Mouse (Mus musculus) embryo, embryonic 11 days (tissue): Measurements from ENCODE around the gene Myo1g.

Experiments used
- DNase-seq: peaks from one replicate; pipeline ENCODE4 v3.0.0-alpha.2; 2015

The Myo1g gene

DNA sequence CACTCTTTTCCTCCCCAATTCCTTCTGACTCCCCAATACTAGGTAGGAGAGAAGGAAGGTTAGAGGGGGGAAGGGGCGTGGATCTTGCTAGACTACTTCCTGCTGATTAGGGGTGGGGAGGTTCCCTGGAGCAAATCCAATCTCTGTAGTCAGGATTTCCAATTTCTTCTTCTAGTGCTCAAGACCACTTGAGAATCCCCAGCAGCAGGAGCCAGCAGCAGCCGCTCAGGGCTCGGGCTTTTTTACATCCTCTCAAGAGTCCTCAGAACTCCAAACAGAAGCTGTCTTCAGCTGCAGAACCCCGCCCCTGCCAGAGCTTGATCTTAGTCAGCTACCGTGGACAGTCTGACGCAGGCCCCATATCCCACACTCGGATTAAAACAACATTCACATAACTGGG is 33.3 kb downstream of the Myo1g start:
- DNase-seq: no peak

DNA sequence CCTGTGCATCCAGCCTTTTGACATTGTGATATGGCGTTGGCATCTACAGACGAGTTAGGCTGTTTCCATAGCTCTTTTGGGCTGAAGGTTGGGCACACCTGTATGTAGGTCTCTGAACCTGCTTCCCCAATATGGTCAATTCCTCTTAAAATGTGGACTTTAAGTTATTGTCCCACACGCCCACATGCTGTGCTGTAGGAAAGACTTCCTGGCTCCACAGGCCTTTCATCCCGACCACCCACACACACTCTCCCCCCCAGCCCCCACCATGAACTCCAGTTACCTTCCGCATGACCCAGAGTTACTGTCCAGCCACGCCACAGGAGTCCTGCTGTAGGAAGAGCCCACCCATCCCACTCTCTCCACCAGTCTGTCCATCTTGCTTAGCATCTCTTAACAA is 33.8 kb downstream of the Myo1g start:
- no peak for DNase-seq

DNA sequence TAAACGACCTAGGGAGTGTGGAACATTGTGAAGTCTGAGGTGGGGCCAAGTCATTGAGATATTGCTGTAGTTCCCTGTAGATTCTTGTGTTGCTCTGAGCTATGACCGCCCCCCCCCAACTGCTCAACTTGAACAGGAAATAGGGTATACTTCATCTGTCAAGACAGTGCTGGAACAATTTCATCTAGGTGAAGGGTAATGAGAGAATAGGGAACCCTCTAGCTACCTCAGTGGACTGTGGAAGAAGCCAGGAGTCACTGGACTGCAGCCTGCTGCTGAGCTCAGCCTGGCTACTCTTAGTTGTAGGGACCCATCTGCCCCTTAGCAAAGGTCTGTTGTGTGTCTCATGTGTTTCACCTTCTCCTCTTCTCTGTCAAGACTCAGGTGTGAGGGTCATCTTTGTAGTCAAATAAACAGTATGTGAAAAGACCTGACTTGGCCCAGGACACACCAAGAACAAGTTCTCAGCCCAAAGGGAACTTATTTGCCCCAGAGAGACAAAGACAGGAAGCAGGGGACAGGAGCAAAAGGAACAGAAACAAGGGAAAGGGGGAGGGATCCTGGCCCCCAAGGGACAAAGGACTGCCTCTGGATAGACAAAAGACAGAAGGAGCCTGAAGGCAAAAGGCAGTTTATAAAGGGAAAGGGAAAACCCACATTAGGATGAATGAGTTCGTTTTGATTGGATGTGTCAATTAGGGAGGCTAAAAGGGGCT is 36.4 kb downstream of the Myo1g start:
- no peak for DNase-seq

DNA sequence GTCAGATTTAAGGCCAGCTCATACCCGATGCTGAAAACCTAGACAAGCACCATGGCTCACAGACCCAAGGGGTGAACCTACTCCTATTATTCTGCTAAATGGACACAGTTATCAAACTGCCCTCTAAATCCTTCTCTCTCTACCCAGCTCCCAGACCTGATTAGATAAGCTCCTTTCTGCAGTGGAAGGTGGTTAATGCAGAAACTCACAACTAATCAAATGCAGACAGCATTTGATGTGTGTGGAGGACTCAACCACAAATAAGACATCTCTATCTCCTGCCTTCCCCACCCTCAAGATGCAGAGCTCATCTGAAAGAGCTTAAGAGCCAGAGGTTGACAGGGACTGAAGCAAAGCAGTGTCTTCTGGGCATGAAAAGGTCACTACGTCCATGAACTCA is 37.7 kb downstream of the Myo1g start:
- no peak for DNase-seq

DNA sequence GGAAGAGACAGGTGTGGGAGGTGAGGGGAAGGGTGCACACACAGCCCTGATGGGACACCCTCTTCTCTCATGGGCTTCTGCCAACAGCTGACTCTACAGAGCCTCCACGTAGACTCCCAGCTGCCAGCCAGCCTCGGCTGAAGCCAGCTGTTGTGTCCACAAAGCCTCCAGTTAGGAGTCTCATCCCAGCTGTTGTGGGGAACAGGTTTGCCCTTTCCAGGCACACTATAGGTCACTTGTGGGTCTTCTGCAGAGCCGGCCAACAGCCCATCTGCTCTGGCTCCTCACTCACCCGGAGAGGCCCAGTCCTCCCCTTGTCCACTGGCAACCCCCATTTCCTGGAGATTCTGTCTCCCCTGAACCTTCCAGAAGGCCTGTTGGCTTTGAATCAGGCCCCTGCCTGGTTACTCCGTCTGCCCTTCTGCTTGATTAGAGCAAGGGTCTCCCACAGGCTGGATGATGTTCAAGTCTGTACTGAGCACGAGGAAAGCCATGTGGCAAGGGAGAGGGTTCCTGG is 39.0 kb downstream of the Myo1g start:
- no peak for DNase-seq

DNA sequence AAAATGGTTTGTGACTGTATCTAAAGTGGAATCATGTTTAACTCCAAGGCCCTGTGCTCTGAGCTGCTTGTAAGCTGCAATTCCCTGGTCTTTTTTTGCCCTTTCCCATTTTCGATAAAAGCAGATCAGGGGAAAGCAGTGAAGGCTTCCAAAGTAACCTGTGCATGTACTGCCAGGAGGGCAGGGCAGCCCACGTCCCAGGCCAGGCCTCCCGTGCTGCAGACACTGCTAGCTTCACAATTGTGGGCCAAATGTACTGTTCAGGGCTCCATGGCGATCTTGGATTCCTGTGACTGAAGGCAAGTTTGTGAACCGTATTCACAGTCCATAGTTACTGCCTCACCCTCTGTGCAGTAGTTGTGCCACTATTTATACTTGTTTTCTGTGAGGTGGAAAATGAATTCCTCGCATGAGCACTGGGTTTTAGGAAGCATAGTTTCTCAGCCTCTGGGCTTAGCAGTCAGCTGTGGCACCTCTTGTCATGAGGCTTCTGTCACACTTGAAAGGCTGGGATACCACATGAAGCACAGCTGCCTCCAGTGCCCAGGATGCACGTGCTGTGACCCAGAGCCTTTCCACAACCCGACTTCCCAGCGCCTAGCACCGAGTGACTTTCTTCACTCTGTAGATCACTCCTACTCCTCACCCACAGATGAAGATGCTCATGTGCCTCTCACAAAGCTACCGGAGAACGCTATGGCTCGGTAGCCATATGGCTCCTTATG is 39.9 kb downstream of the Myo1g start:
- DNase-seq: no peak

DNA sequence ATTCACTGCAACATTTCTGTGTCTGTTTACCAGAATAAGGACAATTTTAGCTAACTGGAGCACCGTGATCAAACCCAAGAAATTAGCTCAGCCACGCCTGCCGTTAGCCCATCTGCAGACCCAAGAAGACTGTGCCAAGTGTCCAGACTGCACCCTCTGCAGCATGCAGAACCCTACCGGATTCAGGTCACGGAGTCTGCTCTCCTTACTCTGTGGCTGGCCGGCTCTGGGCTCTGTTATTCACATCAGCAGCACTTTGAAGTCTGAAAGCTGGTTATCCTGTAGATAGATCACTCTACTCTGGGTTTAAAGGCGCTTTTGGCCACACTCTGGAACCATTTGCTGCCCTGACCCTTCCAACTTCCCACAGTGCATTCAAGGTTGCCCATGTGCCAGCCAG is 40.6 kb downstream of the Myo1g start:
- DNase-seq: no peak

DNA sequence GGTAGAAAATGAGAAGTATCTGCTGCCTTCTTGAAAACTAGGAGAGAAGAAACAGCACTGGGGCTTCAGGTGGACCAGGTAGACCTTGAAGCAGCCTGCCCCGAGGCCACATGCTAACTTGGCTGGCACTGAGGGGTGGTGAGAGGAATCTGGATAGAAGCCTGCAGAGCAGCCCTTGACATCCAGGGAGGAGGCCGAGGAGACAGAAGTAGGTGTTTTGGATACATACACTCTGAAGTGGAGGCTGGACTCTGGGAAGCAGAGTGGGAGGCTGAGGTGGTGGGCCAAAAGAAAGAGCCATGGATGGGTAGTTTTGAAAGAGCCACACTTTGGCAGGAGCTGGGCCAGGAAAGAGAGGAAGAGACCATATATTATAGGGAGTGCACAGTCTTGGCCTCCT is 41.5 kb downstream of the Myo1g start:
- DNase-seq: no peak

DNA sequence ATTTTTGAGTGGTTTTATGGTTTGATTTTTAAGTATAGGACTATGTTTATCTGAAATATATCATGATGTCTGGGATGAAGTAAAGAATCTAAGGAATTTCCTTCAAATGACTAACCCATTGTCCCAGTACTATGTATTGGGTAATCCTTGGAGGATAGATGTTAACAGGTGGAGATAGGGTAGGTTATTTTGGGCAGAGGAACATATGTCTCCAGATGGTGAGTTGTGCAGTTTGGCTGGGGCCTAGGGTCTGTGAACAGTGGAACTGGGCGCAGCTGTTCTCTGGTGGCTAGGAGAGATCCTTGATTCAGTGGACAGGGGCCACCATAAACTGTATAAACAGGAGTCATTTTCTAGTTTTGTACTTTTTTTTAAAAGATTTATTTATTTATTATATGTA is 43.4 kb downstream of the Myo1g start:
- DNase-seq: no peak

DNA sequence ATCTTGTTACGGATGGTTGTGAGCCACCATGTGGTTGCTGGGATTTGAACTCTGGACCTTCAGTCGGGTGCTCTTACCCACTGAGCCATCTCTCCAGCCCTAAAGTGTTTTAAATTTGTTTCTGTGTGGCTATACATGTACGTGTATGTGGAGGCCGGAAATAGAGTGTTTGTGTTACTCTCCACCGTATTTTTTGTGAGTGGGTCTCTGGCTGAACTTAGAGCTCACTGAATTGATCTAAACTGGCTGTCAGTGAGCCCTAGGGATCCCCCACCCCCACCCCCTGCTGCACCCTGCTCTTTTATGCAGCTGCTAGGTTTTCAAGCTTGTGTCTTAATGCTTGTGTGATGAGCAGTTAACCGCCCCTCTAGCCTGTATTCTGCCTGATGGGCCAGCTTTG is 43.9 kb downstream of the Myo1g start:
- DNase-seq: no peak

DNA sequence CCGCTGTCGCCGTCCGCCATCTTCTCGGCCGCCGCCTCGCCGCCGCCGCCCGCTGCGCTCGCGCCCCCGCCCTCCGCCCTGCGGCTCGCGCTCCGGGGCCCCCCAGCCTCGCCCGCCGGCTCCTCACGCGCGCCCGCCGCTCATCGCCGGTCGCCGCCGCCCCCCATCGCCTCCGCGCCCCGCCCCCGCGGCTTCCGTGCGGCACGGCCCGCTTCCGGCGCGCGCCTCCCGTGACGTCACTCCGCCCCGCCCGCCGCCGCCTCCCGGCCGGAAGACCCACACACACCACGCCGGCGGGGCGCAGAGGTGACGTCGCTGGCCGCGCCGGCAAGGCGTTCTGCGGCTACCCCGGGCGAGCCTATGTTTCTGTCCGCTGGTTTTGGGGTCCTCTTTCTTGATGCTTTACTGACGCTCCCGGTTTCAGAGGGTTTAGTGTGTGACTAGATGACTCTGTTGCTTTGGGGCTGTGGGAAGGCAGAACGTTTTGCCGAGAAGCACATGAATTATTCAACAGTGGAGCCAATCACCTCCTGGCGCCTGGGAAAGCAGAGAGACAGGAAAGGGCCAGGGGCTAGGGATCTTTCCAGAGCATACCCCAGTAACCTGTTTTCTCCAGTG is 44.8 kb downstream of the Myo1g start, which contains the start of gene Purb:
Gene Purb, minus strand, starts transcription at position 51 of the 618 bp plus-strand sequence.
- DNase-seq: peak; percentile 95

DNA sequence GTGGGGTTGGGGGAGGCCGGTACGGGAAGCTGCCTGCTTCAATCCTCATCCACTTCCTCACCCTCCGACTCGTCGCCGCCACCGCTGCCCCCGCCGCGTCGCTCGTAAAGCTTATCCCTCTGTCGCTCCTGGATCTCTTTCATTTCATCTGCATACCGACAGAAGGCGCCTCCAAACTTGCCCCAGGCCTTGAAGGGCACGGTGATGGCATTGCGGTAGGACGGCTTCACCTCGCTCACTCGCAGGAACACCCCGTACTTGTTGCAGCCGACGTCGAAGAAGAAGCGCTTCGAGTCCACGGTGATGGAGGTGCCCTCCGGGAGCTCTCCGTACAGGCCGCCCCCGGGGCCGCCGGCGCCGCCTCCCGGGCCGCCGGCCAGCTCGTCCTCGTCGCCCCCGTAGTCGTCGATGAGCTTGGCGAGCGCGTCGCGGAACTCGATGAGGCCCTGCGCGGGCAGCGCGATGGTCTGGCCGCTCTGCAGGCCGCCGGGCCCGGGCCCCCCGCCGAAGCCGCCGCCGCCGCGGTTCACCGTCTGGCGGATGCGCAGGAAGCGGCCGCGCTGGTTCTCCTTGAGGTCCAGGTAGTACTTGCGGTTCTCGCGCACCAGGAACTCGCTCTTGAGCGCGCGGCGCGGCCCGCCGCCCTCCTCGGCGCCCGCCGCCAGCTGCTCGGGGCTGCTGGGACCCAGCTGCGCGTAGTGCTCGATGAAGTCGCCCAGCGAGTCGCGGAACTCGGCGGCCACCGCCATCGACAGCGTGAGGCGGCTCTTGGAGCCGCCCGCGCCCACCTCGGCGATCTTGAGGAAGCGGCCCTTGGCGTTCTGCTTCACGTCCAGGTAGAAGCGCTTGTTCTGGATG is 45.7 kb downstream of the Myo1g start:
- DNase-seq: peak; percentile 64

DNA sequence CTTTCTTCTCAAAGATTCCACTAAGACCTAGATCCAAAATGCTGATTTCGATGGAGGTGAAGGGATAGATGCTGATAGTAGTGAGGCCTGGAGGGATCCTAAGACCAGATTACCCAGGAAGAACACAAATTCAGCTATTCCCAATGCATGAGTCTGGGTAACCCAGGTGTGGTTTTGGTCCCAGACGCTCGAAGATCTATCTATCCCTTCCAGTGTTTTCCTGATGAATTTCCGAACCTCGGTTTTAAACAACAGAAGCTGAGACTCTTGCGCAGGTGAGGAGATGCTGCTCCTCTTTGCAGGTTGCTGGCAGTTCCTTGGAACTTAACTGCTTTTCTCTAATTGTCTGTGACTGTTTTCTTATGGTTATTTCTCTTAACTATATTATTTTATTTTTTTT is 46.4 kb downstream of the Myo1g start:
- no peak for DNase-seq

DNA sequence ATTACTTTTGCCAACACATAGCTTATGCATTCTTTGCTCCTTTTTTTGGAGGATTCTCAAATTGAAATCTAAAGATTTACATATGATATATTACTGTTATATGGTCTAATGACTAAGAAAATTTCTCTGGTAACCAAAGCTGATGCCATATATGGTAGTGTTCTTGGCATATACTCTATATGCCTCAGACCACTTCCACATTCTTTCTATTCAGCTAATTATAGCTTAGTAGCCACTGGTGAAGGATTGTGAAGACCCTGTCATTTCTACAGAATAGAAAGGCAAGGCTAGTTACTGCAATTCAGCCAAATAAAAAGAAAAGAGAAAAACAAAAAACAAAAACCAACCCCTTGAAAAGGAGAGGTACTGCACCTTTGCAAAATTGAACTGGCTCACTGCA is 48.7 kb downstream of the Myo1g start:
- no peak for DNase-seq

DNA sequence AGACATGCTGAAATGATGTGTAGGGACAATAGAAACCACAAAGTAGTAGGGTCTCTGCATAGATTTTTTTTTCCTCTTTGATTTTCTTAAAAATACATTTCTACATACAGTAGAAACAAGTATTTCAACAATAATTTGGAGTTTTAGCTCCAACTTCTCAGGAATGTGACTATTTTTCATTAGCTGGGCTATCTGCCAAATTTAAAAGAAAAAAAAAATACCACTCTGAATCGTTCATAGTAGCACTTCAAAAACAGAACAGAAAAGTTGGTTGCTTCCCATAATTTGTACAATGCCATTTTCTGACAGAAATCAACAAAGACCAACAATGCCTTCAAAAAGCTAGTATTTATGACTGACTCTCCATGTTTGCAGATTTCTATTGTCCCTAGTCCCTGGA is 49.3 kb downstream of the Myo1g start:
- no peak for DNase-seq

DNA sequence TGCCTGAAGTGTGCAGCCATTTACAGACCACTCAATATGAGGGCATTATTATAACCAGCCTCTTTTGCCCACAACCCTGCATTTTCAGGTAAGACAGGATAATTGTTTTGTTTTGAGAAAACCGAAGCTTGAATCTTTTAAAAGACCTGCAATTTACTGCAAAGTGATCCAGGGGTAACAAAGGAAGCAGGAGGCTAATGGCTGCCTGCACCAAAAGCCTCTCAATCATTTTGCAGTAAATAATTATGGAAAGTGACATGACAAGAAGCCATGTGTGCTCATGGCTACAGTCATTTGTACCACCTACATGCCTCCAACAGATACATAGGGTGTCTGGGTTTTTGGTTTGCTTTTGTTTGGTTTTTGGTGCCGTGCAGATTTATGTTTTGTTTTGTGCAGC is 49.7 kb downstream of the Myo1g start:
- DNase-seq: no peak

DNA sequence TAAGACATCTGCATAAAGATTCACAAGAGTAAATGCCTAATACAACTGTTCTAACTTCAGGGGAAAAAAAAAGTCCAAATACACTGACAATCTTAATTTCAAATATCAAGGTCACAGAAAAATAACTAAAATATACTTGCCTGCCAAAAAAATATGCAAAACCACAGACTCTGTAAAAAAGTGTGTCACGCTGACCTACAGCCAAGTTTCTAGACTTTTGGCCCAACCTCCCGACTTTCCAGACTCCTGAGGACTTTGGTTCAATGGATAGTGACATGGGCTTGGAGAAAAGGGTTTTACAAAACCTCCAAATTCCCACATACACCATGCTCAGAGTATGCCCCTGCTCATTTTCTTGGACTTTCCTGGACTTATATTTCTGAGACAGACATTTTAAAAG is 52.2 kb downstream of the Myo1g start:
- DNase-seq: no peak

DNA sequence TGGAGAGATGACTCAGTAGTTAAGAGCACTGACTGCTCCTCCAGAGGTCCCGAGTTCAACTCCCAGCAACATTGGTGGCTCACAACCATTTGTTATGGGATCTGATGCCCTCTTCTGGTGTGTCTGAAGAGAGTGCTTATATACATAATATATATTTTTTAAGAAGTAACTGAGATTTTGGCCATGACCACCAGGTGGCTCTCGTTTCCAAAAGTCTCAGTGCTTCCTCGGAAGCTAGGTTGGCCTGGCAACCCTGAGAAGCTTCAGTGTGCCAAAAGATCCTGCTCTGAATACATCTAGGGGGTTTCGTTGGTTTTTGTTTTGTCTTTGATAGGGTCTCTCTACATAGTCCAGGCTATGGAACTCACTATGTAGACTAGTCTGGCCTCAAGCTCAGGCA is 55.6 kb downstream of the Myo1g start:
- peak; percentile 85 for DNase-seq

DNA sequence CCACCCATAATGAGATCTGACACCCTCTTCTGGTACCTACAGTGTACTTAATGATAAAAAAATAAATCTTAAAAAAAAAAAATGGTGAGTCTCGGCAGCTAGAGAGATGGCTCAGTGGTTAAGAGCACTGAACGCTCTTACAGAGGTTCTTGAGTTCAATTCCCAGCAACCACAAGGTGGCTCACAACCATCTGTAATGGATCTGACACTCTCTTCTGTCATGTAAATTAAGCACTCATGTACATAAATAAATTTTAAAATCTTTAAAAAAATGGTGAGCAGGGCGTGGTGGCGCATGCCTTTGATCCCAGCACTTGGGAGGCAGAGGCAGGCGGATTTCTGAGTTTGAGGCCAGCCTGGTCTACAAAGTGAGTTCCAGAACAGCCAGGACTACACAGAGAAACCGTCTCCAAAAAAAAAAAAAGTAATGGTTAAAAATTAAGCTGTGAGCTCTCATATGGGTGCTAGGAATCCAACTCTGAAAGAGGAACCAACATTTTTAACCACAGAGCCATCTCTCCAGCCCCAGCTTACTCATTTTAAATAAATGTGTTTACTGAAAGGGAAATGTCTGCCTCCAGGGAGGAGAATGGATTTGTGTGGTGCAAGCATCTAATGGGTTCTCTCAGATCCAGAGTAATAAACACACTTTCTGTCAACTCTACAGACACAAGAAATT is 57.5 kb downstream of the Myo1g start:
- DNase-seq: no peak
